Mouse (Mus musculus) intestine, postnatal 0 days (tissue): ENCODE results near the gene Atrnl1. TPM values are rescaled to one million over a fixed set of nuclear protein-coding genes. Genes with fewer than 3 reads are reported as not detected.

Source experiments
- ATAC-seq: fragments of 200-750 bp; cut with Nextera tagmentation; 2 replicates; pipeline ENCODE4 v1.8.0; 2017; ENCODE audit warnings: mild to moderate bottlenecking, moderate TSS enrichment, moderate library complexity
- H3K27ac ChIP-seq: fragments of 300-500 bp; sonication (generic); 2 replicates; pipeline ENCODE4 v1.5.1; 2014; ENCODE audit warnings: mild to moderate bottlenecking, low read depth, low read length, moderate library complexity
- H3K27me3 ChIP-seq: fragments of 300-500 bp; sonication (generic); replicated peaks from 2 replicates; pipeline ENCODE4 v1.6.1; 2014; ENCODE audit warnings: low read length, mixed read lengths; ENCODE audit not compliant: control insufficient read depth, insufficient read depth
- H3K36me3 ChIP-seq: fragments of 300-500 bp; sonication (generic); 2 replicates; pipeline ENCODE4 v1.6.1; 2014; ENCODE audit warnings: mild to moderate bottlenecking, moderate library complexity; ENCODE audit not compliant: control insufficient read depth, insufficient read depth
- H3K4me1 ChIP-seq: fragments of 300-500 bp; sonication (generic); replicated peaks from 2 replicates; pipeline ENCODE4 v1.6.1; 2014; ENCODE audit warnings: antibody characterized with exemption, low read length, mixed read lengths; ENCODE audit not compliant: control insufficient read depth, insufficient read depth
- H3K4me2 ChIP-seq: fragments of 300-500 bp; sonication (generic); replicated peaks from 2 replicates; pipeline ENCODE4 v1.6.1; 2014; ENCODE audit warnings: low read depth, mild to moderate bottlenecking, moderate library complexity
- H3K4me3 ChIP-seq: fragments of 300-500 bp; sonication (generic); 2 replicates; pipeline ENCODE4 v1.5.1; 2014; ENCODE audit warnings: low read depth, low read length
- H3K9ac ChIP-seq: fragments of 300-500 bp; sonication (generic); 2 replicates; pipeline ENCODE4 v1.6.1; 2014; ENCODE audit warnings: mild to moderate bottlenecking, low read depth, low read length
- H3K9me3 ChIP-seq: fragments of 300-500 bp; sonication (generic); 2 replicates; pipeline ENCODE4 v1.6.1; 2016; ENCODE audit warnings: mixed run types; ENCODE audit not compliant: control insufficient read depth
- CTCF ChIP-seq: sonication (generic); IDR thresholded peaks from 2 replicates; pipeline ENCODE4 v1.5.1; 2016; ENCODE audit warnings: low read depth, mild to moderate bottlenecking, control low read depth, antibody characterized with exemption, moderate library complexity
- WGBS: fragments of 180-500 bp; shearing (Covaris S2); extraction: QIAGEN DNeasy Blood & Tissue Kit; methylation state at CpG from one replicate; pipeline ENCODE4 v1.1.7; 2014; 5-methylcytosine and 5-hydroxymethylcytosine counted together
- polyA plus RNA-seq: library from polyadenylated mRNA; unstranded; fragments of >200 nt; fragmentation: Nextera tagmentation; extraction: Ambion mirVana; gene quantifications from 2 replicates; pipeline ENCODE4 v1.2.1, GENCODE M21; 2015

Atrnl1 gene
- polyA plus RNA-seq, 1 experiment from 2014 or later = 2.6 TPM

DNA sequence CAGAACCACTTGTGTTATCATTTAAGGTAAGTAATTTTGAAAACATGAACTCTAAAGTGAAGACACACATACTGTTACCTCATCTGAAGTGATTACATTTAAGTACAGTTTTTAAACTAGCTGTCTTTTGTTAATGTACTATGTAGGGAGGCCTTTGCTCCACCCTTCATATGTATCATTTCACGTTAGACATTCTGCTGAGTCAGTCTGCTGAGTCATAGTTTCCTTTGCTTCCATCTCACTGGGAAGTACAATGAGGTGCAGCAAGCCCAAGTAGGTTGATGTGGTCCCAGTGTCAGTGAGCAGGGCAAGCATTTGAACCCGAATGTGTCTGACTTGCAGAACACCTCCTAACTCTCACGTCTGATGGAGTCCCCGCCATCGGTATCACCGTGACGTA lies 271.1 kb downstream of the Atrnl1 start:
- H3K4me3 ChIP-seq = no peak overlapping the region

GRCm38 (mm10) chr19:57888871-57889270 lies 278.0 kb downstream of the Atrnl1 start:
- Histone ChIP-seq H3K36me3 (no peaks in the 10 kb centered on the region), H3K4me1 (no peaks in the 10 kb centered on the region), H3K4me3 (no peak overlapping the region), H3K9ac (no peak overlapping the region), H3K9me3 (no peaks in the 10 kb centered on the region), H3K4me2 (no peak overlapping the region), H3K27ac (no peak overlapping the region), H3K27me3 (no peaks in the 10 kb centered on the region)
- 90% methylated on average over 8 of the region's 8 CpGs for WGBS
- no peak for TF ChIP-seq CTCF
- ATAC-seq = no peak

More for the DNA sequence above, 271.1 kb downstream of the Atrnl1 start:
- Histone ChIP-seq H3K36me3 (no peaks in the 10 kb centered on the region), H3K9ac (no peak overlapping the region), H3K4me2 (no peak overlapping the region), H3K27ac (no peak overlapping the region), H3K4me1 (no peaks in the 10 kb centered on the region), H3K9me3 (no peaks in the 10 kb centered on the region), H3K27me3 (no peaks in the 10 kb centered on the region)
- no peak for TF ChIP-seq CTCF
- WGBS = 87% methylated on average over 7 of the region's 7 CpGs
- ATAC-seq = no peak

- 36% methylated on average over 3 of the region's 3 CpGs for WGBS
- no peak for TF ChIP-seq CTCF
- H3K4me2 ChIP-seq = no peak overlapping the region
Observed at GRCm38 (mm10) chr19:57889741-57890140, 278.9 kb downstream of the Atrnl1 start.

DNA sequence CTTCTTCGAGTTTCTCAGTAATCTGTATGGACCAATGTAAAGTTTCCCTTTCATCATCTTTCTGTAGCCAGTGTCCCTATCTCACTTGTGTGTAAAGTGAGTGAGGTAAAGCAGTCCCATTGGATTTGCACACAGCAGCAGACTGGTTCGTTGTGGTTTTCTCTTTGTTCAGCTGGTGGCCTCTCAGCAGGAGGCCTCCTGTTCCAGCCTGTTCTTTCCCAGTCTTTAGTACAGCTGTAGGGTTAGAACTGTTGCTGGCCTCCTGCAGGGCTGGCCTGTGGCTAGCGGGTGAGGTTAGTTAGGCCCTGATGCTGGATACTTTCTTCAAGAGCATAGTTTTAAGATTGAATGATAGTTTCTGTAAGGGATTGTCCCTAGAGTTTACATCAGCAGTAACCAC lies 280.1 kb downstream of the Atrnl1 start:
- Histone ChIP-seq H3K4me2 (no peak overlapping the region), H3K36me3 (no peaks in the 10 kb centered on the region), H3K9ac (no peak overlapping the region), H3K27me3 (no peaks in the 10 kb centered on the region), H3K9me3 (no peaks in the 10 kb centered on the region), H3K4me1 (no peaks in the 10 kb centered on the region), H3K4me3 (no peak overlapping the region), H3K27ac (no peak overlapping the region)
- ATAC-seq = no peak
- 71% methylated on average over 3 of the region's 3 CpGs for WGBS
- no peak for TF ChIP-seq CTCF

More at GRCm38 (mm10) chr19:57889741-57890140, 278.9 kb downstream of the Atrnl1 start:
- no peak for ATAC-seq
- Histone ChIP-seq H3K9me3 (no peaks in the 10 kb centered on the region), H3K4me1 (no peaks in the 10 kb centered on the region), H3K36me3 (no peaks in the 10 kb centered on the region), H3K4me3 (no peak overlapping the region), H3K9ac (no peak overlapping the region), H3K27me3 (no peaks in the 10 kb centered on the region), H3K27ac (no peak overlapping the region)

DNA sequence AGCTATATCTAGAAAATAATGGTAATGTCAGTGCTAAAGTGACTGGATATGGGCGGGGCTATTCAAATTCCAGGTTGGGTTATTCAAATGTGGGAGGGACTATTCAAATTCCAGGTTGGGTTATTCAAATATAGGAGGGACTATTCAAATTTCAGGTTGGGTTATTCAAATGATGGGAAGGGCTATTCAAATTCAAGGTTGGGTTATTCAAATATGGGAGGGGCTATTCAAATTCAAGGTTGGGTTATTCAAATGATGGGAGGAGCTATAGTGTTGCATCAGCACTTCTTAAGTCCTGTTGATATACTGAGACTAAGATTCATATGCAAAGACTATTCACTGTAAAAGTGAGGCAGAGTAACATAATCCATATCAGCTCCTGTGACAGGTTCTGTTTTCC lies 283.4 kb downstream of the Atrnl1 start:
- H3K9ac ChIP-seq = no peak overlapping the region
- no peak overlapping the region for H3K4me2 ChIP-seq
- ATAC-seq = no peak
- no peaks in the 10 kb centered on the region for H3K9me3 ChIP-seq
- H3K4me1 ChIP-seq = no peaks in the 10 kb centered on the region
- H3K27ac ChIP-seq = no peak overlapping the region
- no peak overlapping the region for H3K4me3 ChIP-seq
- no peak for TF ChIP-seq CTCF
- H3K27me3 ChIP-seq = no peaks in the 10 kb centered on the region
- no peaks in the 10 kb centered on the region for H3K36me3 ChIP-seq
- WGBS = 45% methylated on average over 1 of the region's 1 CpGs

DNA sequence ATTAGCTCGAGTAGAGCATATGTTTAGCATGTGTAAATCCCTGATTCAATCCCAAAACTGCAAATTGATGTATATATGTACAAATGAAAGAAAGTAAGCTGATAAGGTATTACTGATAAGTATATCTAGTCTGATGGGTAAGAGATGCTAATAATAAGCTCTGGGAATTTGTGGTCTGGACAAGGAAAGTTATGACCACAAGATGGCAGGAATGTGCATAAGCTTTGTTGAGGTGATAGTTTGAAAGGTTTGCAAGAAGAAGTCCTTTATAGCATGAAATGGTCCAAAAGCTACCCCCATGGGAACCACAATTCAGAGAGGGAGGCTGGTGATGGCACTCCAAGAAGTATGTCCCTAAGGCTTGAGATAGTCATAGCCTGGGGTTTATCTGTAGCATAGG lies 289.2 kb downstream of the Atrnl1 start:
- H3K4me2 ChIP-seq = no peak overlapping the region
- no peaks in the 10 kb centered on the region for H3K36me3 ChIP-seq
- TF ChIP-seq CTCF = peak; percentile 60
- no peak overlapping the region for H3K4me3 ChIP-seq
- no peak overlapping the region for H3K9ac ChIP-seq
- ATAC-seq = no peak
- no peaks in the 10 kb centered on the region for H3K27me3 ChIP-seq
- H3K9me3 ChIP-seq = no peaks in the 10 kb centered on the region
- no peak overlapping the region for H3K27ac ChIP-seq
- WGBS = 82% methylated on average over 1 of the region's 1 CpGs
- no peaks in the 10 kb centered on the region for H3K4me1 ChIP-seq

DNA sequence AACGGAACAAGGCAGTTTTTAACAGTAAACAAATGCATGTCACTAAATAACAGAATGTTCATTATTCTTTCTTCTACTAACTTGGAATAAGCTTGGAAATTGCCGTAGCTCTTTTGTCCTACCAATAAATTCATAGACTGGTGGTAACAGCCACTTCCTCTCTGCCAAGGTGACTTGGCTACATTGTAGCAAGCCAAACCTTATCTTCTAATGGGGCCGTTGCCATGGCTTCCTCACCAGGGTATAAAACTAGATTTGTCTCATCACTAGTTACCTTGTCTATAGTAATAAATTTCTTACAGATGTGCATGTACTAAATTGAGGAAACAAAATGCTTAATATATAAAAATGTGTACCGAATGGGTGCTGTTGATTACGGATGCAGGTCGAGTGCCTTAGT lies 298.6 kb downstream of the Atrnl1 start:
- no peak for ATAC-seq
- Histone ChIP-seq H3K4me3 (no peak overlapping the region), H3K27ac (no peak overlapping the region), H3K27me3 (no peaks in the 10 kb centered on the region), H3K9me3 (no peaks in the 10 kb centered on the region), H3K4me1 (no peaks in the 10 kb centered on the region), H3K4me2 (no peak overlapping the region), H3K36me3 (no peaks in the 10 kb centered on the region), H3K9ac (no peak overlapping the region)
- no peak for TF ChIP-seq CTCF
- 77% methylated on average over 6 of the region's 6 CpGs for WGBS
